Mouse (Mus musculus) B cell, adult 62 days (primary cell): ENCODE data around the gene Ism1. TPM values are rescaled to one million over a fixed set of nuclear protein-coding genes. Genes with fewer than 3 reads are reported as not detected.

Experiments used
- total RNA-seq: library from RNA; stranded (reverse); gene quantifications from 4 replicates; pipeline ENCODE4 v1.2.4, GENCODE M21; 2023

Ism1 gene
- not detected in 4 replicates for total RNA-seq

DNA sequence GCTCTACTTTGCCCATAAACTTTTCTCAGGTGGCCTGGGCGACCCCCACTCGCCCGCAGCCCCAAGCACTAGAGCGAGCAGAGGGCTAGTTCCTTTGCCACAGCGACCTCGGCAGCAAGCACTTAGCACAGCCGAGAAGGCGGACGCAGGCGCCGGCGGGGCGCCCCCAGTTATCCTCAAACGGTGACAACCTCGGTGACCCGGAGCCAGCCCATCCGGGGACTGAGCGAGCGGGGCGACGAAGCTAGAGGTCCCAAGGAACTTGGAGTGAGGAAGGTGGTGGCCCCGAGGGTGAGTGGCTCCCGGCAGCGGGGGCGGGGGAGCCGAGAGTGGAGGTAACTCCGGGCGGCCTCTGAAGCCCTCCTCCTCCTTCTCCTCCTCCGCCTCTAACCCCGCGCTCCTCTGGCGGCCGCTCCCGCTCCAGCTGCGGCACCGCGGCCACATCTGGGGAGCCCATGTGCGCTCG, at the start of gene Ism1:
Gene Ism1 (plus strand): TSS at position 370 of the 466 bp plus-strand sequence.

Other genes with a start within 250 kb of the Ism1 start
- not detected in 4 replicates for gene Sptlc3, start 184.3 kb upstream of the Ism1 start, total RNA-seq